Comparison of ENCODE assay signal across 13 mouse cellular contexts in genomic region chr12:118564394-118565112, GRCm38 (mm10).
DNase-seq lines count a peak whose midpoint lies in the region; ATAC-seq lines count a peak whose summit lies in the region.
"Had no signal": no experiment of that assay in that cellular context is flagged by ENCODE, and none has a peak within 500 bp of the region (broad histone marks: within the 10 kb centered on the region; RNA-seq: fewer than 3 reads in every experiment).

No protein-coding gene starts in this region.

- H3K27ac ChIP-seq in kidney, embryonic 16.5 days (ENCODE audit: low read length), result no peak overlapping the region
- no peak overlapping the region for H3K27ac ChIP-seq in limb, embryonic 12.5 days
- H3K27ac ChIP-seq: liver, embryonic 14.5 days had no signal

- DNase-seq in kidney, postnatal 25 days, result no peak
- DNase-seq in ZHBTc4 (ENCODE audit: low read depth, low spot score), result peak; percentile 16
- DNase-seq in adrenal gland, postnatal 36 days, result peak; percentile 22 to 34
- no peak for DNase-seq in urinary bladder, adult 18-20 months (ENCODE audit: low spot score in 2 of 2)
- no peak for DNase-seq in urinary bladder, postnatal 14 days (ENCODE audit: low spot score)
- no peak for DNase-seq in MN1 (ENCODE audit: low spot score)
- DNase-seq: cerebellum, adult 9-11 months; gastrocnemius, postnatal 14 days; kidney, postnatal 36 days had no signal

- no peak overlapping the region for H3K9ac ChIP-seq in kidney, embryonic 16.5 days (replicated peaks; ENCODE audit: low read length)
- no peak overlapping the region for H3K9ac ChIP-seq in limb, embryonic 12.5 days (replicated peaks)
- H3K9ac ChIP-seq: liver, embryonic 14.5 days had no signal

- WGBS in kidney, embryonic 16.5 days, result 16% methylated on average over 9 of the region's 9 CpGs
- 7% methylated on average over 9 of the region's 9 CpGs for WGBS in limb, embryonic 12.5 days

- H3K4me3 ChIP-seq in kidney, embryonic 16.5 days (ENCODE audit: low read length), result no peak overlapping the region
- H3K4me3 ChIP-seq in limb, embryonic 12.5 days (replicated peaks), result no peak overlapping the region

- H3K4me2 ChIP-seq in kidney, embryonic 16.5 days (replicated peaks; ENCODE audit: low read depth, low read length), result no peak overlapping the region
- H3K4me2 ChIP-seq in limb, embryonic 12.5 days, result 0 out of 2 replicates have a peak overlapping the region, but pooled peaks have one; percentile 5

- H3K4me1 ChIP-seq in kidney, embryonic 16.5 days (ENCODE audit: insufficient read depth, low read length), result peaks cover 4% of the 10 kb centered on the region; the same call in 1 of the 2 replicates
- H3K4me1 ChIP-seq in limb, embryonic 12.5 days (replicated peaks), result peaks cover 27% of the 10 kb centered on the region

- peak; percentile 59; the same call in 1 of the 2 replicates for ATAC-seq in kidney, embryonic 16.5 days (ENCODE audit: low FRiP score, low TSS enrichment)
- no peak; the same call in 1 of the 2 replicates for ATAC-seq in limb, embryonic 12.5 days (ENCODE audit: insufficient number of reproducible peaks, insufficient read depth, low FRiP score, low TSS enrichment, low read depth)
- ATAC-seq: Patski had no signal

- H3K36me3 ChIP-seq in kidney, embryonic 16.5 days (ENCODE audit: insufficient read depth, low read length), result no peaks in the 10 kb centered on the region
- H3K36me3 ChIP-seq in limb, embryonic 12.5 days, result no peaks in the 10 kb centered on the region

- H3K9me3 ChIP-seq in kidney, embryonic 16.5 days (ENCODE audit: low read length), result no peaks in the 10 kb centered on the region
- H3K9me3 ChIP-seq in limb, embryonic 12.5 days, result peaks cover 3% of the 10 kb centered on the region; the same call in 1 of the 2 replicates

- no peaks in the 10 kb centered on the region for H3K27me3 ChIP-seq in kidney, embryonic 16.5 days (ENCODE audit: insufficient read depth, low read length)
- no peaks in the 10 kb centered on the region for H3K27me3 ChIP-seq in limb, embryonic 12.5 days

Comparison
In these comparisons a context has a peak if more than half of its experiments do, and no peak if none do; other contexts are left out.
1. DNase-seq: peak in ZHBTc4 (single experiment) and adrenal gland, postnatal 36 days (2 of 2); none in kidney, postnatal 25 days (0 of 2), urinary bladder, adult 18-20 months (0 of 2), urinary bladder, postnatal 14 days (single experiment) and MN1 (single experiment).